Mouse (Mus musculus): ENCODE measurements around the gene Tsc22d1. TPM values are rescaled to one million over a fixed set of nuclear protein-coding genes. Genes with fewer than 3 reads are reported as not detected.
A peak's percentile ranks its signal among the peaks of the same experiment; 100 is the strongest.

The Tsc22d1 gene
- total and polyA plus RNA-seq, 2 experiments from 2014 or later = 170 to 241 TPM

DNA sequence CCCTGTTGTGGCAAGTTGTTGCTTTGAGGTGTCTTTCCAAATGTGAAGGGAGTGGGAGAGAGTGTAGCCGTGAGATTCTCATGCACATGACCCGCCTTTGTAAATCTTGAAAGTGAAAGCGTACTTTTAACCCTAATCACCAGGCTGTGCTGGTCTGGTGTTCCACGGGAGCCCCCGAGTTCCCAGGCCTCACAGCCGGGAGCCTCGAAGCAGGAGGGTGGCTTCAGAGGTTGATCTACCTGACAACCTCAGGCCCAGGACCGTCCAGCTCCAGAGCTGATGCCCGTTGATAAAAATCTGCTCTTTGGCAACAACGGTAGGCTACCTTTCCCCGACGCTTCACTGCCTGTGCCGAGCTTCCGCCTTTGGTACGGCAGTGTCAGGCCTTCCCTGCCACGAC is 72.8 kb downstream of the Tsc22d1 start:
- Histone ChIP-seq H3K4me3 (ENCODE audit: low read depth, low read length) (no peak overlapping the region), H3K4me2 (ENCODE audit: low read depth, low read length) (no peak overlapping the region), H3K4me1 (ENCODE audit: control insufficient read depth, insufficient read depth) (no peaks in the 10 kb centered on the region), H3K9me3 (replicated peaks; ENCODE audit: control insufficient read depth, low read length) (no peaks in the 10 kb centered on the region), H3K27ac (ENCODE audit: low read depth) (no peak overlapping the region), H3K36me3 (replicated peaks; ENCODE audit: control insufficient read depth, insufficient read depth, low read length) (no peaks in the 10 kb centered on the region), H3K9ac (replicated peaks; ENCODE audit: low read depth, low read length) (no peak overlapping the region), H3K27me3 (ENCODE audit: control insufficient read depth, insufficient read depth, low read length) (no peaks in the 10 kb centered on the region)
- 88% methylated on average over 16 of the region's 16 CpGs for WGBS
- ATAC-seq (ENCODE audit: insufficient read depth, low read depth) = no peak
- TF ChIP-seq CTCF (IDR thresholded peaks at IDR 0.05; ENCODE audit: low read depth) (no peak), EP300 (IDR thresholded peaks at IDR 0.05; ENCODE audit: low read depth) (no peak)
- no peak for DNase-seq (ENCODE audit: low spot score)

DNA sequence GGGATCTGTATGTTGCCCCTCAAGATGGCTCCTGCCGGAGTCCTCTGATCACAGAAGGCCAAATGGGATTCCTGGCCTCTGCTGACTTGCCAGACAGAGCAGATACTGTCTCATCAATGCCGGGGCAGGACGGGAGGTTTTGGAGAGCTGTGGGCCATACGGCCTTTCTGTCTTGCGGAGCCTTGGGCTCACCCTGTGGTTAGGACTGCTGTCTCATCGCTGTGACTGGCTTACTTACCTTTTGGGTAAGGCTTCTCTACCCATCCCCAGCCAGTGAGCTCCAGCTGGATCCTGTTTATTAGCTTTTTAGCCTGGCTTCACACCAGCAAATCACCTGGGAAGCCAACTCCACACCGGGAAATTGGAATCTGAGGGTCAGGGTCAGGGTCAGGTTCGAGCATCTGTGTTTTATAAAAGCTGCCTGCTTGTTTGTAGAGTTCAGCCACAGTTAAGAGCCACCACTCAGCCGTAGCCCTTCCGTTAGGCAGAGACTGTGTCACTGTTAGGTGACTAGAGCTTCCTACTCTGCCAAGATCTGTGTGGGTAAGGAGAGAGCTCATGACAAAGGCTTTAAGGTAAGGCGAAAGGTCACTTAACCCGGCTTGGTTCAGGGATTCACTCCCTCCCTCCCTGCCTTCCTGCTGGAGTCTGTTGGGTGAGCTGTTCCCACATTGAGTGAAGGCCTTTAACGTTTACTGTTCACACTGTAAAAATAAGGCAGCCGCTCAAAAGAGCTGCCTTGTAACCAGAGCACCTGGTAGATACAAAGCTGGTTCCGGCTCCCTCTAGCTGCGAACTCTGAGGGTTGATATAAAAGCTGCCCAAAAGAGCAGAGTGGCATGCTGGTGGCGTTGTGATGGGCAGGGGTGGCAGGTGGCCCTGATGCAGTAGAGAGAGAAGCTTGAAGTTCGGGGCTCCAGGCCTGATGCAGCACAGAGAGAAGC is 73.6 kb downstream of the Tsc22d1 start:
- ATAC-seq (ENCODE audit: insufficient read depth, low read depth) = no peak
- Histone ChIP-seq H3K36me3 (replicated peaks; ENCODE audit: control insufficient read depth, insufficient read depth, low read length) (no peaks in the 10 kb centered on the region), H3K4me2 (ENCODE audit: low read depth, low read length) (no peak overlapping the region), H3K9me3 (replicated peaks; ENCODE audit: control insufficient read depth, low read length) (no peaks in the 10 kb centered on the region), H3K4me1 (ENCODE audit: control insufficient read depth, insufficient read depth) (no peaks in the 10 kb centered on the region), H3K9ac (replicated peaks; ENCODE audit: low read depth, low read length) (no peak overlapping the region), H3K4me3 (ENCODE audit: low read depth, low read length) (no peak overlapping the region), H3K27ac (ENCODE audit: low read depth) (no peak overlapping the region), H3K27me3 (ENCODE audit: control insufficient read depth, insufficient read depth, low read length) (no peaks in the 10 kb centered on the region)
- no peak for DNase-seq (ENCODE audit: low spot score)
- peak; percentile 33 for TF ChIP-seq CTCF (IDR thresholded peaks at IDR 0.05; ENCODE audit: low read depth)
- no peak for TF ChIP-seq EP300 (IDR thresholded peaks at IDR 0.05; ENCODE audit: low read depth)
- 70% methylated on average over 18 of the region's 18 CpGs for WGBS

DNA sequence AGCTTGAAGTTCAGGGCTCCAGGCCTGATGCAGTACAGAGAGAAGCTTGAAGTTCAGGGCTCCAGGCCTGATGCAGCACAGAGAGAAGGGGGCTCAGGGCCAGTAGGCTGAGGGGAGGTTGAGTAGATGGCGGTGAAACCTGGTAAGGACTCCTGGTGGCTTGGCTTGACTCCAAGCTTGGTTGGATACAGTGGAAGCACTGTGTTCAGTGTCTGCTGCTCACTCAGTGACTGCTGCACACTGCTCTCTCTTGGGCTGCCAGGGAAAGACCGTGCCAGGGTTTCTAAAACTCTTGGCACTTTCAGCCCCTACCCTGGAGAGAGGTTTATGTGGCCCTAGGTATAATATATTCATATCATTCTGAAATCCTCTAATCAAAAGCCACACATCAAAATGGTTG is 74.4 kb downstream of the Tsc22d1 start:
- Histone ChIP-seq H3K4me1 (ENCODE audit: control insufficient read depth, insufficient read depth) (no peaks in the 10 kb centered on the region), H3K9ac (replicated peaks; ENCODE audit: low read depth, low read length) (no peak overlapping the region), H3K36me3 (replicated peaks; ENCODE audit: control insufficient read depth, insufficient read depth, low read length) (no peaks in the 10 kb centered on the region), H3K9me3 (replicated peaks; ENCODE audit: control insufficient read depth, low read length) (no peaks in the 10 kb centered on the region), H3K27ac (ENCODE audit: low read depth) (no peak overlapping the region), H3K4me2 (ENCODE audit: low read depth, low read length) (no peak overlapping the region), H3K4me3 (ENCODE audit: low read depth, low read length) (no peak overlapping the region), H3K27me3 (ENCODE audit: control insufficient read depth, insufficient read depth, low read length) (no peaks in the 10 kb centered on the region)
- TF ChIP-seq EP300 (IDR thresholded peaks at IDR 0.05; ENCODE audit: low read depth) (no peak), CTCF (IDR thresholded peaks at IDR 0.05; ENCODE audit: low read depth) (no peak)
- ATAC-seq (ENCODE audit: insufficient read depth, low read depth) = no peak
- no peak for DNase-seq (ENCODE audit: low spot score)
- 63% methylated on average over 2 of the region's 2 CpGs for WGBS

DNA sequence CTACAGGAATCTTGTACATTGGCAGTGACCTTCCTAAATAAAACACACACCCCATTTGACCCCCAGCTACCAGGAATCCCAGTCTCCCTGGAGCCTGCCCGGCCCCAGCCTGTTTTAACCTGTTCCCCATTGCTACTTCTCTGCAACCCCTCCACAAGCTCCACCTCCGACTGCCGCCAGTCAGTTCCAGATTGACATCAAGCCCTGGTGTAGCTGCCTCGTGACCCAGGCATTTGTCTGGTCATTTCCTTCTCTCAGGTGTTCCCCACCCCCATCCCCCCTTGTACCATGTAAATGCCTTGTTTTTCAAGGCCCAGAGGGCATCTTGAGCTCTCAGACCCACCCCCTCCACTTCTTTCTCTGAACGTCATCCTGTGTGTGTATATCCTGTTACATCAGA is 80.3 kb downstream of the Tsc22d1 start:
- Histone ChIP-seq H3K9ac (replicated peaks; ENCODE audit: low read depth, low read length) (no peak overlapping the region), H3K4me1 (ENCODE audit: control insufficient read depth, insufficient read depth) (no peaks in the 10 kb centered on the region), H3K27ac (ENCODE audit: low read depth) (no peak overlapping the region), H3K9me3 (replicated peaks; ENCODE audit: control insufficient read depth, low read length) (no peaks in the 10 kb centered on the region), H3K36me3 (replicated peaks; ENCODE audit: control insufficient read depth, insufficient read depth, low read length) (no peaks in the 10 kb centered on the region), H3K4me2 (ENCODE audit: low read depth, low read length) (no peak overlapping the region), H3K4me3 (ENCODE audit: low read depth, low read length) (no peak overlapping the region), H3K27me3 (ENCODE audit: control insufficient read depth, insufficient read depth, low read length) (no peaks in the 10 kb centered on the region)
- TF ChIP-seq CTCF (IDR thresholded peaks at IDR 0.05; ENCODE audit: low read depth) (no peak), EP300 (IDR thresholded peaks at IDR 0.05; ENCODE audit: low read depth) (no peak)
- WGBS = 50% methylated on average over 5 of the region's 5 CpGs
- ATAC-seq (ENCODE audit: insufficient read depth, low read depth) = no peak
- DNase-seq (ENCODE audit: low spot score) = no peak

DNA sequence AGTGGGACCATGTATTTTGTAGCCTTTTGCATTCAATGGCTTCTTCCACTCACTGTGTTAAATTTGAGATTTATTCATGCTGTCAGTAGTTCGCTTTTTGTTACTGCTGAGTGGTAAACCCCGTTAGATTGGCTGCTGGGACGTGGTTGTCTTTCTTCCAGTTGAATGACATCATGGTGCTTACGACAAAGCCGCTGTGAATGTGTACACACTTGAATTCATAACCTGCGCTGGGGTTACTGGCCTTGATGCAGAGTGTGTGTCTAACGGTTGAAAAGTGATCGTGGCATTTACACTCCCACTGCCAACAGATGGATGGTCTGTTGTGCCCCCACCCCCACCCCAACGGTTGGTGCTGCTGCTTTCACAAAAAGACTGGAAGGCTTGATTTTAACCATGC is 82.4 kb downstream of the Tsc22d1 start:
- H3K4me1 ChIP-seq (ENCODE audit: control insufficient read depth, insufficient read depth) = no peaks in the 10 kb centered on the region
- H3K36me3 ChIP-seq (replicated peaks; ENCODE audit: control insufficient read depth, insufficient read depth, low read length) = no peaks in the 10 kb centered on the region
- no peak overlapping the region for H3K9ac ChIP-seq (replicated peaks; ENCODE audit: low read depth, low read length)
- no peak overlapping the region for H3K4me3 ChIP-seq (ENCODE audit: low read depth, low read length)
- H3K9me3 ChIP-seq (replicated peaks; ENCODE audit: control insufficient read depth, low read length) = no peaks in the 10 kb centered on the region
- H3K4me2 ChIP-seq (ENCODE audit: low read depth, low read length) = no peak overlapping the region
- ATAC-seq (ENCODE audit: insufficient read depth, low read depth) (no peak), DNase-seq (ENCODE audit: low spot score) (no peak)
- H3K27me3 ChIP-seq (ENCODE audit: control insufficient read depth, insufficient read depth, low read length) = no peaks in the 10 kb centered on the region
- no peak for TF ChIP-seq CTCF (IDR thresholded peaks at IDR 0.05; ENCODE audit: low read depth)
- TF ChIP-seq EP300 (IDR thresholded peaks at IDR 0.05; ENCODE audit: low read depth) = no peak
- H3K27ac ChIP-seq (ENCODE audit: low read depth) = no peak overlapping the region
- 83% methylated on average over 9 of the region's 9 CpGs for WGBS
